Mouse (Mus musculus) forebrain, embryonic 13.5 days (tissue): ENCODE data around the gene Slc39a8. TPM values are rescaled to one million over a fixed set of nuclear protein-coding genes. Genes with fewer than 3 reads are reported as not detected.
A peak's percentile ranks its signal among the peaks of the same experiment; 100 is the strongest.

ENCODE experiments used
- ATAC-seq: fragments of 200-750 bp; cut with Nextera tagmentation; 2 replicates; pipeline ENCODE4 v1.8.0; 2017
- H3K27ac ChIP-seq: fragments of 300-500 bp; sonication (generic); 2 replicates; pipeline ENCODE4 v1.5.1; 2015; ENCODE audit warnings: inconsistent platforms, mild to moderate bottlenecking, moderate library complexity
- H3K27me3 ChIP-seq: fragments of 300-500 bp; sonication (generic); 2 replicates; pipeline ENCODE4 v1.6.1; 2015; ENCODE audit warnings: mild to moderate bottlenecking, inconsistent platforms
- H3K36me3 ChIP-seq: fragments of 300-500 bp; sonication (generic); 2 replicates; pipeline ENCODE4 v1.6.1; 2015; ENCODE audit warnings: mild to moderate bottlenecking, inconsistent platforms; ENCODE audit not compliant: poor library complexity, severe bottlenecking
- H3K4me1 ChIP-seq: fragments of 300-500 bp; sonication (generic); 2 replicates; pipeline ENCODE4 v1.6.1; 2015; ENCODE audit warnings: inconsistent platforms
- H3K4me2 ChIP-seq: fragments of 300-500 bp; sonication (generic); 2 replicates; pipeline ENCODE4 v1.6.1; 2015; ENCODE audit warnings: inconsistent platforms, mild to moderate bottlenecking, moderate library complexity
- H3K4me3 ChIP-seq: fragments of 300-500 bp; sonication (generic); 2 replicates; pipeline ENCODE4 v1.5.1; 2015; ENCODE audit warnings: mild to moderate bottlenecking, inconsistent platforms
- H3K9ac ChIP-seq: fragments of 300-500 bp; sonication (generic); 2 replicates; pipeline ENCODE4 v1.6.1; 2015; ENCODE audit warnings: mild to moderate bottlenecking, inconsistent platforms
- H3K9me3 ChIP-seq: fragments of 300-500 bp; sonication (generic); replicated peaks from 2 replicates; pipeline ENCODE4 v1.6.1; 2016; ENCODE audit warnings: inconsistent platforms
- WGBS: fragments of 180-500 bp; shearing (Covaris S2); methylation state at CpG from one replicate; pipeline ENCODE4 v1.1.7; 2015; 5-methylcytosine and 5-hydroxymethylcytosine counted together
- polyA plus RNA-seq: library from polyadenylated mRNA; unstranded; fragments of >200 nt; fragmentation: Nextera tagmentation; extraction: Ambion mirVana; gene quantifications from 2 replicates; pipeline ENCODE4 v1.2.1, GENCODE M21; 2015

The Slc39a8 gene
- polyA plus RNA-seq, 1 experiment from 2014 or later = 7.5 TPM

- H3K9ac ChIP-seq = no peak overlapping the region
- 84% methylated on average over 10 of the region's 10 CpGs for WGBS
- no peaks in the 10 kb centered on the region for H3K27me3 ChIP-seq
- H3K27ac ChIP-seq = no peak overlapping the region
- ATAC-seq = no peak
- no peak overlapping the region for H3K4me3 ChIP-seq
- no peaks in the 10 kb centered on the region for H3K36me3 ChIP-seq
- H3K4me2 ChIP-seq = no peak overlapping the region
- no peaks in the 10 kb centered on the region for H3K4me1 ChIP-seq
- H3K9me3 ChIP-seq = 0 out of 2 replicates have a peak, but pooled peaks cover 3% of the 10 kb centered on the region
These were observed 28.7 kb downstream of the Slc39a8 start for GRCm38 (mm10) chr3:135853604-135854297.

GRCm38 (mm10) chr3:135854298-135854984 is 29.4 kb downstream of the Slc39a8 start:
- 85% methylated on average over 14 of the region's 14 CpGs for WGBS
- H3K4me1 ChIP-seq = no peaks in the 10 kb centered on the region
- H3K27ac ChIP-seq = no peak overlapping the region
- H3K27me3 ChIP-seq = no peaks in the 10 kb centered on the region
- ATAC-seq = no peak
- H3K4me3 ChIP-seq = no peak overlapping the region
- H3K36me3 ChIP-seq = no peaks in the 10 kb centered on the region
- 0 out of 2 replicates have a peak, but pooled peaks cover 3% of the 10 kb centered on the region for H3K9me3 ChIP-seq
- H3K4me2 ChIP-seq = no peak overlapping the region
- H3K9ac ChIP-seq = no peak overlapping the region

- 69% methylated on average over 6 of the region's 6 CpGs for WGBS
- H3K4me2 ChIP-seq = no peak overlapping the region
- no peaks in the 10 kb centered on the region for H3K27me3 ChIP-seq
- 0 out of 2 replicates have a peak, but pooled peaks cover 3% of the 10 kb centered on the region for H3K9me3 ChIP-seq
- H3K4me3 ChIP-seq = no peak overlapping the region
- no peaks in the 10 kb centered on the region for H3K36me3 ChIP-seq
- no peaks in the 10 kb centered on the region for H3K4me1 ChIP-seq
- no peak overlapping the region for H3K9ac ChIP-seq
- no peak overlapping the region for H3K27ac ChIP-seq
- no peak for ATAC-seq
These were observed 29.9 kb downstream of the Slc39a8 start for GRCm38 (mm10) chr3:135854985-135855340.

GRCm38 (mm10) chr3:135856303-135856702 is 31.2 kb downstream of the Slc39a8 start:
- Histone ChIP-seq H3K4me1 (no peaks in the 10 kb centered on the region), H3K9ac (no peak overlapping the region), H3K4me3 (no peak overlapping the region), H3K9me3 (0 out of 2 replicates have a peak, but pooled peaks cover 3% of the 10 kb centered on the region), H3K36me3 (no peaks in the 10 kb centered on the region), H3K27me3 (no peaks in the 10 kb centered on the region), H3K27ac (no peak overlapping the region), H3K4me2 (no peak overlapping the region)
- 38% methylated on average over 1 of the region's 1 CpGs for WGBS
- ATAC-seq = no peak

- H3K9ac ChIP-seq = no peak overlapping the region
- no peaks in the 10 kb centered on the region for H3K4me1 ChIP-seq
- H3K4me2 ChIP-seq = no peak overlapping the region
- H3K27me3 ChIP-seq = no peaks in the 10 kb centered on the region
- WGBS = 44% methylated on average over 5 of the region's 5 CpGs
- no peak overlapping the region for H3K4me3 ChIP-seq
- no peaks in the 10 kb centered on the region for H3K36me3 ChIP-seq
- no peak for ATAC-seq
- H3K27ac ChIP-seq = no peak overlapping the region
- H3K9me3 ChIP-seq = 0 out of 2 replicates have a peak, but pooled peaks cover 3% of the 10 kb centered on the region
These were observed 32.1 kb downstream of the Slc39a8 start for GRCm38 (mm10) chr3:135857134-135857533.

- 73% methylated on average over 5 of the region's 5 CpGs for WGBS
- ATAC-seq = no peak
- H3K4me1 ChIP-seq = no peaks in the 10 kb centered on the region
- H3K4me2 ChIP-seq = no peak overlapping the region
- no peaks in the 10 kb centered on the region for H3K9me3 ChIP-seq
- H3K36me3 ChIP-seq = no peaks in the 10 kb centered on the region
- no peak overlapping the region for H3K9ac ChIP-seq
- no peak overlapping the region for H3K4me3 ChIP-seq
- H3K27ac ChIP-seq = no peak overlapping the region
- no peaks in the 10 kb centered on the region for H3K27me3 ChIP-seq
These were observed 34.4 kb downstream of the Slc39a8 start for GRCm38 (mm10) chr3:135859431-135859830.

- Histone ChIP-seq H3K4me3 (no peak overlapping the region), H3K4me1 (no peaks in the 10 kb centered on the region), H3K9me3 (no peaks in the 10 kb centered on the region), H3K27me3 (no peaks in the 10 kb centered on the region), H3K9ac (no peak overlapping the region), H3K36me3 (no peaks in the 10 kb centered on the region), H3K4me2 (no peak overlapping the region), H3K27ac (no peak overlapping the region)
- WGBS = 57% methylated on average over 9 of the region's 9 CpGs
- ATAC-seq = peak; percentile 80
These were observed 37.7 kb downstream of the Slc39a8 start for GRCm38 (mm10) chr3:135862804-135863203.

- Histone ChIP-seq H3K4me1 (no peaks in the 10 kb centered on the region), H3K36me3 (no peaks in the 10 kb centered on the region), H3K4me2 (no peak overlapping the region), H3K27ac (no peak overlapping the region), H3K9ac (no peak overlapping the region), H3K4me3 (no peak overlapping the region), H3K9me3 (no peaks in the 10 kb centered on the region), H3K27me3 (no peaks in the 10 kb centered on the region)
- WGBS = 63% methylated on average over 4 of the region's 4 CpGs
- ATAC-seq = no peak
These were observed 44.0 kb downstream of the Slc39a8 start for GRCm38 (mm10) chr3:135869041-135869440.

- ATAC-seq = no peak
- Histone ChIP-seq H3K9ac (no peak overlapping the region), H3K27ac (no peak overlapping the region), H3K4me3 (no peak overlapping the region), H3K27me3 (no peaks in the 10 kb centered on the region), H3K9me3 (no peaks in the 10 kb centered on the region), H3K36me3 (no peaks in the 10 kb centered on the region), H3K4me2 (no peak overlapping the region), H3K4me1 (no peaks in the 10 kb centered on the region)
- 90% methylated on average over 5 of the region's 5 CpGs for WGBS
These were observed 47.2 kb downstream of the Slc39a8 start for GRCm38 (mm10) chr3:135872325-135872724.

GRCm38 (mm10) chr3:135873596-135873995 is 48.5 kb downstream of the Slc39a8 start:
- H3K4me3 ChIP-seq = no peak overlapping the region
- H3K36me3 ChIP-seq = no peaks in the 10 kb centered on the region
- no peak for ATAC-seq
- no peaks in the 10 kb centered on the region for H3K9me3 ChIP-seq
- no peak overlapping the region for H3K4me2 ChIP-seq
- H3K27ac ChIP-seq = no peak overlapping the region
- H3K9ac ChIP-seq = no peak overlapping the region
- WGBS = 72% methylated on average over 3 of the region's 3 CpGs
- H3K4me1 ChIP-seq = no peaks in the 10 kb centered on the region
- H3K27me3 ChIP-seq = no peaks in the 10 kb centered on the region

GRCm38 (mm10) chr3:135878048-135878447 is 53.0 kb downstream of the Slc39a8 start:
- WGBS = 94% methylated on average over 6 of the region's 6 CpGs
- H3K27ac ChIP-seq = no peak overlapping the region
- no peak overlapping the region for H3K4me3 ChIP-seq
- no peaks in the 10 kb centered on the region for H3K27me3 ChIP-seq
- no peak overlapping the region for H3K4me2 ChIP-seq
- no peaks in the 10 kb centered on the region for H3K9me3 ChIP-seq
- no peak for ATAC-seq
- no peak overlapping the region for H3K9ac ChIP-seq
- no peaks in the 10 kb centered on the region for H3K36me3 ChIP-seq
- H3K4me1 ChIP-seq = no peaks in the 10 kb centered on the region

GRCm38 (mm10) chr3:135885927-135886658 is 61.0 kb downstream of the Slc39a8 start:
- H3K9ac ChIP-seq = no peak overlapping the region
- H3K4me1 ChIP-seq = peaks cover 12% of the 10 kb centered on the region
- no peak overlapping the region for H3K4me3 ChIP-seq
- H3K27ac ChIP-seq = no peak overlapping the region
- WGBS = 76% methylated on average over 12 of the region's 12 CpGs
- peak; percentile 30; the same call in 1 of the 2 replicates for ATAC-seq
- H3K9me3 ChIP-seq = no peaks in the 10 kb centered on the region
- no peaks in the 10 kb centered on the region for H3K27me3 ChIP-seq
- no peaks in the 10 kb centered on the region for H3K36me3 ChIP-seq
- no peak overlapping the region for H3K4me2 ChIP-seq
